Mouse (Mus musculus) intestine, embryonic 16.5 days (tissue): ENCODE measurements around the gene Syne3. TPM values are rescaled to one million over a fixed set of nuclear protein-coding genes. Genes with fewer than 3 reads are reported as not detected.

Experiments
- ATAC-seq: fragments of 200-750 bp; cut with Nextera tagmentation; 2 replicates; pipeline ENCODE4 v1.8.0; 2017; ENCODE audit warnings: moderate TSS enrichment, moderate library complexity
- H3K27ac ChIP-seq: fragments of 300-500 bp; sonication (generic); 2 replicates; pipeline ENCODE4 v1.5.1; 2014; ENCODE audit warnings: mild to moderate bottlenecking, low read length
- H3K27me3 ChIP-seq: fragments of 300-500 bp; sonication (generic); replicated peaks from 2 replicates; pipeline ENCODE4 v1.6.1; 2014; ENCODE audit warnings: low read length, control low read depth, mixed read lengths; ENCODE audit not compliant: control insufficient read depth, insufficient read depth
- H3K36me3 ChIP-seq: fragments of 300-500 bp; sonication (generic); 2 replicates; pipeline ENCODE4 v1.6.1; 2014; ENCODE audit warnings: low read length, control low read depth; ENCODE audit not compliant: control insufficient read depth, insufficient read depth
- H3K4me1 ChIP-seq: fragments of 300-500 bp; sonication (generic); 2 replicates; pipeline ENCODE4 v1.6.1; 2014; ENCODE audit warnings: low read length, control low read depth, mixed read lengths; ENCODE audit not compliant: control insufficient read depth, insufficient read depth
- H3K4me2 ChIP-seq: fragments of 300-500 bp; sonication (generic); 2 replicates; pipeline ENCODE4 v1.6.1; 2014; ENCODE audit warnings: low read depth, low read length, control low read depth
- H3K4me3 ChIP-seq: fragments of 300-500 bp; sonication (generic); 2 replicates; pipeline ENCODE4 v1.5.1; 2014; ENCODE audit warnings: mild to moderate bottlenecking, low read length
- H3K9ac ChIP-seq: fragments of 300-500 bp; sonication (generic); 2 replicates; pipeline ENCODE4 v1.6.1; 2014; ENCODE audit warnings: low read depth, low read length
- H3K9me3 ChIP-seq: fragments of 300-500 bp; sonication (generic); 2 replicates; pipeline ENCODE4 v1.6.1; 2016; ENCODE audit warnings: low read length, control low read depth; ENCODE audit not compliant: control insufficient read depth
- WGBS: fragments of 180-500 bp; shearing (Covaris S2); extraction: QIAGEN DNeasy Blood & Tissue Kit; methylation state at CpG from one replicate; pipeline ENCODE4 v1.1.7; 2014; 5-methylcytosine and 5-hydroxymethylcytosine counted together
- polyA plus RNA-seq: library from polyadenylated mRNA; unstranded; fragments of >200 nt; fragmentation: Nextera tagmentation; extraction: Ambion mirVana; gene quantifications from 2 replicates; pipeline ENCODE4 v1.2.1, GENCODE M21; 2015

The Syne3 gene
- polyA plus RNA-seq, 1 experiment from 2014 or later = 0.51 TPM

- H3K4me1 ChIP-seq = no peaks in the 10 kb centered on the region
Measured at GRCm38 (mm10) chr12:104901320-104901719, 108.3 kb downstream of the Syne3 start.

GRCm38 (mm10) chr12:104899835-104900234, 109.8 kb downstream of the Syne3 start:
- no peaks in the 10 kb centered on the region for H3K36me3 ChIP-seq
- ATAC-seq = no peak
- H3K4me2 ChIP-seq = no peak overlapping the region
- no peak overlapping the region for H3K4me3 ChIP-seq
- 62% methylated on average over 3 of the region's 3 CpGs for WGBS
- H3K27ac ChIP-seq = no peak overlapping the region
- no peaks in the 10 kb centered on the region for H3K9me3 ChIP-seq
- no peaks in the 10 kb centered on the region for H3K27me3 ChIP-seq
- no peak overlapping the region for H3K9ac ChIP-seq
- no peaks in the 10 kb centered on the region for H3K4me1 ChIP-seq

More at GRCm38 (mm10) chr12:104901320-104901719, 108.3 kb downstream of the Syne3 start:
- Histone ChIP-seq H3K27me3 (no peaks in the 10 kb centered on the region), H3K9ac (no peak overlapping the region), H3K36me3 (no peaks in the 10 kb centered on the region), H3K9me3 (no peaks in the 10 kb centered on the region), H3K4me3 (no peak overlapping the region), H3K27ac (no peak overlapping the region), H3K4me2 (no peak overlapping the region)
- WGBS = 55% methylated on average over 8 of the region's 8 CpGs
- no peak for ATAC-seq

GRCm38 (mm10) chr12:104899161-104899560, 110.4 kb downstream of the Syne3 start:
- Histone ChIP-seq H3K4me2 (no peak overlapping the region), H3K27ac (no peak overlapping the region), H3K27me3 (no peaks in the 10 kb centered on the region), H3K36me3 (no peaks in the 10 kb centered on the region), H3K4me3 (no peak overlapping the region), H3K9me3 (no peaks in the 10 kb centered on the region), H3K4me1 (no peaks in the 10 kb centered on the region), H3K9ac (no peak overlapping the region)
- WGBS = 50% methylated on average over 11 of the region's 11 CpGs
- ATAC-seq = peak; percentile 39; the same call in 1 of the 2 replicates

GRCm38 (mm10) chr12:104898718-104899117, 110.9 kb downstream of the Syne3 start:
- no peak overlapping the region for H3K9ac ChIP-seq
- H3K36me3 ChIP-seq = no peaks in the 10 kb centered on the region
- H3K4me3 ChIP-seq = no peak overlapping the region
- no peak overlapping the region for H3K27ac ChIP-seq
- no peak overlapping the region for H3K4me2 ChIP-seq
- WGBS = 66% methylated on average over 9 of the region's 9 CpGs
- no peaks in the 10 kb centered on the region for H3K9me3 ChIP-seq
- H3K27me3 ChIP-seq = no peaks in the 10 kb centered on the region
- peak; percentile 52 for ATAC-seq
- no peaks in the 10 kb centered on the region for H3K4me1 ChIP-seq

- H3K9ac ChIP-seq = no peak overlapping the region
- H3K4me1 ChIP-seq = no peaks in the 10 kb centered on the region
- no peak overlapping the region for H3K4me2 ChIP-seq
- 59% methylated on average over 8 of the region's 8 CpGs for WGBS
- H3K27me3 ChIP-seq = no peaks in the 10 kb centered on the region
- no peak overlapping the region; the same call in 1 of the 2 replicates for H3K27ac ChIP-seq
- no peaks in the 10 kb centered on the region for H3K36me3 ChIP-seq
- 0 out of 2 replicates have a peak, but pooled peaks cover 2% of the 10 kb centered on the region for H3K9me3 ChIP-seq
- peak; percentile 66 for ATAC-seq
- H3K4me3 ChIP-seq = no peak overlapping the region
Measured at GRCm38 (mm10) chr12:104897051-104897618, 112.5 kb downstream of the Syne3 start.

GRCm38 (mm10) chr12:104896640-104897039, 113.0 kb downstream of the Syne3 start:
- H3K4me1 ChIP-seq = no peaks in the 10 kb centered on the region
- H3K27ac ChIP-seq = no peak overlapping the region; the same call in 1 of the 2 replicates
- no peak overlapping the region for H3K4me3 ChIP-seq
- H3K9ac ChIP-seq = no peak overlapping the region
- H3K27me3 ChIP-seq = no peaks in the 10 kb centered on the region
- H3K9me3 ChIP-seq = 0 out of 2 replicates have a peak, but pooled peaks cover 2% of the 10 kb centered on the region
- 52% methylated on average over 16 of the region's 16 CpGs for WGBS
- peak; percentile 60 for ATAC-seq
- no peaks in the 10 kb centered on the region for H3K36me3 ChIP-seq
- H3K4me2 ChIP-seq = no peak overlapping the region

- Histone ChIP-seq H3K4me3 (no peak overlapping the region), H3K36me3 (no peaks in the 10 kb centered on the region), H3K9me3 (0 out of 2 replicates have a peak, but pooled peaks cover 2% of the 10 kb centered on the region), H3K4me1 (no peaks in the 10 kb centered on the region), H3K9ac (no peak overlapping the region), H3K4me2 (no peak overlapping the region), H3K27ac (no peak overlapping the region), H3K27me3 (no peaks in the 10 kb centered on the region)
- ATAC-seq = no peak
- WGBS = 91% methylated on average over 3 of the region's 3 CpGs
Measured at GRCm38 (mm10) chr12:104892245-104892644, 117.4 kb downstream of the Syne3 start.

- no peaks in the 10 kb centered on the region for H3K4me1 ChIP-seq
- H3K27me3 ChIP-seq = no peaks in the 10 kb centered on the region
- 85% methylated on average over 8 of the region's 8 CpGs for WGBS
- no peak for ATAC-seq
- H3K9ac ChIP-seq = no peak overlapping the region
- no peak overlapping the region for H3K27ac ChIP-seq
- no peak overlapping the region for H3K4me2 ChIP-seq
- no peaks in the 10 kb centered on the region for H3K36me3 ChIP-seq
- H3K4me3 ChIP-seq = no peak overlapping the region
- H3K9me3 ChIP-seq = 0 out of 2 replicates have a peak, but pooled peaks cover 2% of the 10 kb centered on the region
Measured at GRCm38 (mm10) chr12:104890066-104890465, 119.5 kb downstream of the Syne3 start.

- Histone ChIP-seq H3K36me3 (no peaks in the 10 kb centered on the region), H3K4me3 (no peak overlapping the region), H3K27ac (no peak overlapping the region), H3K27me3 (no peaks in the 10 kb centered on the region), H3K9ac (no peak overlapping the region), H3K4me2 (no peak overlapping the region), H3K4me1 (peaks cover 16% of the 10 kb centered on the region), H3K9me3 (no peaks in the 10 kb centered on the region)
- no peak for ATAC-seq
- 85% methylated on average over 7 of the region's 7 CpGs for WGBS
Measured at GRCm38 (mm10) chr12:104886104-104886503, 123.5 kb downstream of the Syne3 start.

GRCm38 (mm10) chr12:104882533-104882932, 127.1 kb downstream of the Syne3 start:
- ATAC-seq = peak; percentile 80
- H3K4me3 ChIP-seq = no peak overlapping the region

More at GRCm38 (mm10) chr12:104882533-104882932, 127.1 kb downstream of the Syne3 start:
- Histone ChIP-seq H3K9me3 (no peaks in the 10 kb centered on the region), H3K36me3 (no peaks in the 10 kb centered on the region), H3K9ac (no peak overlapping the region), H3K4me1 (peaks cover 16% of the 10 kb centered on the region), H3K4me2 (no peak overlapping the region), H3K27ac (peak overlapping the region; percentile 90), H3K27me3 (no peaks in the 10 kb centered on the region)
- WGBS = 37% methylated on average over 5 of the region's 5 CpGs
